Mouse (Mus musculus): ENCODE results near the gene Chrm5.

DNA sequence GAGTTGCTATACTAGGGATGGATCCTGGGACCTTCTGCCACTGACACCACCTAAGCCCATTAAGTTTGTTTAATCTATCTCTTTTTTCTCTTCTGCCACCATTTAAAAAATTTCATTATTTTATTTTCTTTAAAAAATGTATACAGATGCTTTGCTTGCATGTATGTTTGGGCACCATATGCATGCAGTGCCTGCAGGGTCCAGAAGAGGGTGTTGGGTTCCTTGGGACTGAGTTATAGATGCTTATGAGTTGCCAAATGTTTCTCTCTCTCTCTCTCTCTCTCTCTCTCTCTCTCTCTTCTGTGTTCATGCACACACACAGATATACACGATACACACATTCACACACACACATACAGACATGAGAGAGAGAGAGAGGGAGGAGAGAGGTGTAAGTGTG is 32.5 kb upstream of the Chrm5 start:
- TF ChIP-seq CTCF (IDR thresholded peaks at IDR 0.05; ENCODE audit: low read depth, low read length): 0 out of 2 replicates have a peak, but pooled peaks have one; percentile 9
- TF ChIP-seq POLR2A (IDR thresholded peaks at IDR 0.05; ENCODE audit: extremely low read depth, insufficient read depth, low read length): no peak
